Mouse (Mus musculus) liver, postnatal 0 days (tissue): ENCODE results near the gene Siglece.

Experiments
- CTCF ChIP-seq: sonication (generic); IDR thresholded peaks from 2 replicates; pipeline ENCODE4 v1.5.1; 2016; ENCODE audit warnings: antibody characterized with exemption, low read depth
- EP300 ChIP-seq: IDR thresholded peaks from 2 replicates; pipeline ENCODE4 v1.6.1; 2016; ENCODE audit warnings: antibody characterized with exemption, low read depth, mild to moderate bottlenecking

- no peak for TF ChIP-seq CTCF
- no peak for TF ChIP-seq EP300
Observed at GRCm38 (mm10) chr7:43601884-43602283, 58.1 kb downstream of the Siglece start.
